Mouse (Mus musculus): ENCODE results near the gene Stub1. TPM values are rescaled to one million over a fixed set of nuclear protein-coding genes. Genes with fewer than 3 reads are reported as not detected.

Stub1 gene
- total and polyA plus RNA-seq, 3 experiments: 74.0 to 99.7 TPM; not detected in 1

DNA sequence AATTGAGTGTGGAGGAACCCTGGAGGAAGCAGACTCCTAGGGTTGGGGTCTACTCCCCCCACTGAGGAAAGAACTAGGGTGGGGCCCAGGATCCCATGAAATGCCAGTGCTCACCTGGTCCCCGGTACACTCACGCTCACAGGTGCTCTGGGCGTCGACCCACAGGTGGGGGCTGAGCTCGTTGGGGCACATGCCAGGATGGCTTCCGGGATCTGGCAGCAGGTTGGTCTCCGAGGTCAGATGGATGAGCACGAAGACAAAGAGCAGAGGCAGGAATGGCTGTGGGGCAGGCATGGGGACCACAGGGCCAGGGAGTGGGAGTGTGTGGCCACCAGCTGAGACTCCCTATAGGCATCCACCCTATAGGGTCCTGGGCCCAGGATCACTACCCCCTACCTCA is 46.5 kb upstream of the Stub1 start:
- Histone ChIP-seq H3K4me1 (ENCODE audit: control insufficient read depth in 1 of 2, insufficient read depth in 2 of 2, low read length in 2 of 2) (peaks cover 0 to 14% of the 10 kb centered on the region in 2 experiments; a peak in 2 of 4 replicates), H3K4me3 (ENCODE audit: control insufficient read depth in 1 of 2, insufficient read depth in 1 of 2, low read depth in 2 of 2, low read length in 2 of 2) (no peak overlapping the region), H3K9ac (ENCODE audit: control insufficient read depth, low read depth, low read length, poor library complexity, severe bottlenecking) (no peak overlapping the region), H3K27ac (ENCODE audit: control insufficient read depth, low read depth, low read length) (no peak overlapping the region), H3K9me3 (replicated peaks; ENCODE audit: insufficient read depth, low read length) (no peaks in the 10 kb centered on the region), H3K79me2 (ENCODE audit: control insufficient read depth, insufficient read depth, low read length, poor library complexity) (peaks cover 6% of the 10 kb centered on the region; the same call in 1 of the 2 replicates), H3K36me3 (ENCODE audit: control insufficient read depth in 1 of 2, insufficient read depth in 2 of 2, low read length in 2 of 2) (peaks cover 0 to 7% of the 10 kb centered on the region in 2 experiments; a peak in 2 of 4 replicates), H3K27me3 (ENCODE audit: control insufficient read depth in 1 of 2, insufficient read depth in 2 of 2, low read length in 2 of 2) (no peaks in the 10 kb centered on the region)
- DNase-seq (ENCODE audit: low read depth, low spot score): no peak
- TF ChIP-seq TAL1 (IDR thresholded peaks at IDR 0.05; ENCODE audit: low read length) (no peak), EP300 (IDR thresholded peaks at IDR 0.05; ENCODE audit: low read depth in 1 of 2, low read length in 2 of 2) (no peak), HCFC1 (IDR thresholded peaks at IDR 0.05; ENCODE audit: low read depth, low read length) (no peak), CHD2 (IDR thresholded peaks at IDR 0.05; ENCODE audit: low read length) (no peak), JUND (IDR thresholded peaks at IDR 0.05; ENCODE audit: low read depth, low read length) (no peak), RCOR1 (IDR thresholded peaks at IDR 0.05; ENCODE audit: low read depth, low read length) (no peak), NELFE (IDR thresholded peaks at IDR 0.05; ENCODE audit: low read depth, low read length) (no peak), E2F4 (IDR thresholded peaks at IDR 0.05; ENCODE audit: borderline replicate concordance, low read depth, low read length) (no peak), MYB (IDR thresholded peaks at IDR 0.05; ENCODE audit: low read depth, low read length) (no peak), ZKSCAN1 (IDR thresholded peaks at IDR 0.05; ENCODE audit: low read depth, low read length) (no peak), RAD21 (IDR thresholded peaks at IDR 0.05; ENCODE audit: low read depth, low read length) (no peak), SMC3 (IDR thresholded peaks at IDR 0.05; ENCODE audit: low read depth, low read length) (no peak), MXI1 (IDR thresholded peaks at IDR 0.05; ENCODE audit: low read depth, low read length) (no peak), ZC3H11A (IDR thresholded peaks at IDR 0.05; ENCODE audit: low read depth, low read length) (no peak), CHD1 (IDR thresholded peaks at IDR 0.05; ENCODE audit: low read depth, low read length) (no peak), MAZ (IDR thresholded peaks at IDR 0.05; ENCODE audit: low read depth, low read length) (no peak), GABPA (IDR thresholded peaks at IDR 0.05; ENCODE audit: low read depth, low read length) (no peak), MYC (IDR thresholded peaks at IDR 0.05; ENCODE audit: low read depth, low read length) (no peak), CTCF (IDR thresholded peaks at IDR 0.05 in 2 of 3, conservative IDR thresholded peaks at IDR 0.05 in 1 of 3; ENCODE audit: control insufficient read depth in 1 of 3, insufficient read depth in 1 of 3, low read depth in 2 of 3, low read length in 3 of 3, poor library complexity in 1 of 3, severe bottlenecking in 1 of 3) (no peak), TBP (IDR thresholded peaks at IDR 0.05; ENCODE audit: low read depth, low read length) (no peak)

DNA sequence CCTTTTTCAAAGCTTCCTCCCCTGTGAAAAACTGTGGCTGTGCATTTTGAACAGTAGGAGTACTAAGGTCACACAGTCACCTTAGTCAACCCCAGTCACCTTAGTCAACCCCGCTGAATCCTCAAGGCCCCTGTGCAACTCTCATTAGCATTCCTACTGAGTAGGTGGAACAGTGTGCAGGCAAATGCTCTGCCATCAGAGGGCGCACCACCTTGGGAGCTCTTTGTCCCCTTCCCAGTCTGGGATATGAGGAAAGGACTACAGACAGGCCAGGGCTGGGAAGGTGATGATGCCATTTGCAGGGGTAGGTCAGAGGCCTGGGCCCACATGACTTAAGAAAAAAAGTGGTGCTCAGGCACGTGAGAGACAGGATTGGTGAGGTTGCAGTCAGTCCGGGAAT is 46.1 kb upstream of the Stub1 start:
- TF ChIP-seq GABPA (IDR thresholded peaks at IDR 0.05; ENCODE audit: low read depth, low read length) (no peak), CTCF (IDR thresholded peaks at IDR 0.05 in 2 of 3, conservative IDR thresholded peaks at IDR 0.05 in 1 of 3; ENCODE audit: control insufficient read depth in 1 of 3, insufficient read depth in 1 of 3, low read depth in 2 of 3, low read length in 3 of 3, poor library complexity in 1 of 3, severe bottlenecking in 1 of 3) (peak; percentile 59 to 67 (median 64)), SMC3 (IDR thresholded peaks at IDR 0.05; ENCODE audit: low read depth, low read length) (no peak)
- peak; percentile 44 for DNase-seq (ENCODE audit: low read depth, low spot score)
- Histone ChIP-seq H3K4me3 (ENCODE audit: control insufficient read depth in 1 of 2, insufficient read depth in 1 of 2, low read depth in 2 of 2, low read length in 2 of 2) (no peak overlapping the region), H3K27me3 (ENCODE audit: control insufficient read depth in 1 of 2, insufficient read depth in 2 of 2, low read length in 2 of 2) (no peaks in the 10 kb centered on the region), H3K4me1 (ENCODE audit: control insufficient read depth in 1 of 2, insufficient read depth in 2 of 2, low read length in 2 of 2) (peaks cover 0 to 14% of the 10 kb centered on the region in 2 experiments; a peak in 2 of 4 replicates), H3K9me3 (replicated peaks; ENCODE audit: insufficient read depth, low read length) (no peaks in the 10 kb centered on the region), H3K27ac (ENCODE audit: control insufficient read depth, low read depth, low read length) (no peak overlapping the region), H3K36me3 (ENCODE audit: control insufficient read depth in 1 of 2, insufficient read depth in 2 of 2, low read length in 2 of 2) (peaks cover 0 to 7% of the 10 kb centered on the region in 2 experiments; a peak in 2 of 4 replicates), H3K9ac (ENCODE audit: control insufficient read depth, low read depth, low read length, poor library complexity, severe bottlenecking) (no peak overlapping the region), H3K79me2 (ENCODE audit: control insufficient read depth, insufficient read depth, low read length, poor library complexity) (peaks cover 6% of the 10 kb centered on the region; the same call in 1 of the 2 replicates)
